Comparison of ENCODE assay signal across 15 mouse cellular contexts in genomic region chr3:51194075-51194474, GRCm38 (mm10). TPM values are rescaled to one million over a fixed set of nuclear protein-coding genes. Genes with fewer than 3 reads are reported as not detected.
DNase-seq lines count a peak whose midpoint lies in the region; ATAC-seq and TF ChIP-seq lines count a peak whose summit lies in the region.
"Had no signal": no experiment of that assay in that cellular context is flagged by ENCODE, and none has a peak within 500 bp of the region (broad histone marks: within the 10 kb centered on the region; RNA-seq: fewer than 3 reads in every experiment).

No protein-coding gene starts in this region.

- peak; percentile 25 for DNase-seq in lung, postnatal 10 days
- DNase-seq in lung, postnatal 14 days: no peak
- peak; percentile 42 for DNase-seq in adrenal gland, postnatal 25 days
- DNase-seq in heart, postnatal 0 days (ENCODE audit: low spot score): no peak
- peak; percentile 49 for DNase-seq in ovary, postnatal 36 days (ENCODE audit: low spot score)
- no peak for DNase-seq in right cerebral cortex, postnatal 14 days
- DNase-seq in hindbrain, embryonic 11.5 days (ENCODE audit: low spot score): no peak
- DNase-seq: cerebellum, postnatal 36 days; thymus, postnatal 4 days had no signal

- H3K4me1 ChIP-seq in heart, postnatal 0 days (ENCODE audit: control insufficient read depth, insufficient read depth): peaks cover 12% of the 10 kb centered on the region; the same call in 1 of the 2 replicates
- H3K4me1 ChIP-seq in hindbrain, embryonic 12.5 days: peaks cover 2% of the 10 kb centered on the region; the same call in 1 of the 2 replicates
- no peaks in the 10 kb centered on the region for H3K4me1 ChIP-seq in hindbrain, embryonic 11.5 days (replicated peaks; ENCODE audit: control insufficient read depth, insufficient read depth, low read length)

- H3K27ac ChIP-seq in heart, postnatal 0 days (ENCODE audit: low read depth): peak overlapping the region; percentile 39; the same call in 1 of the 2 replicates
- no peak overlapping the region for H3K27ac ChIP-seq in hindbrain, embryonic 12.5 days
- no peak overlapping the region for H3K27ac ChIP-seq in hindbrain, embryonic 11.5 days (ENCODE audit: low read depth, low read length)
- H3K27ac ChIP-seq: forebrain, embryonic 12.5 days; hindbrain, embryonic 14.5 days; liver, embryonic 14.5 days; midbrain, embryonic 10.5 days had no signal

- no peak for ATAC-seq in heart, postnatal 0 days (ENCODE audit: insufficient read depth, low read depth)
- no peak for ATAC-seq in hindbrain, embryonic 12.5 days (ENCODE audit: low FRiP score)
- ATAC-seq in hindbrain, embryonic 11.5 days (ENCODE audit: low FRiP score): no peak

- no peaks in the 10 kb centered on the region for H3K27me3 ChIP-seq in heart, postnatal 0 days (ENCODE audit: control insufficient read depth, insufficient read depth, low read length)
- no peaks in the 10 kb centered on the region for H3K27me3 ChIP-seq in hindbrain, embryonic 12.5 days
- H3K27me3 ChIP-seq in hindbrain, embryonic 11.5 days (ENCODE audit: control insufficient read depth, insufficient read depth, low read length): no peaks in the 10 kb centered on the region
- H3K27me3 ChIP-seq: forebrain, embryonic 12.5 days had no signal

- H3K9me3 ChIP-seq in heart, postnatal 0 days (replicated peaks; ENCODE audit: control insufficient read depth, low read length): no peaks in the 10 kb centered on the region
- no peaks in the 10 kb centered on the region for H3K9me3 ChIP-seq in hindbrain, embryonic 12.5 days (replicated peaks)
- H3K9me3 ChIP-seq in hindbrain, embryonic 11.5 days (ENCODE audit: control insufficient read depth, low read length): no peaks in the 10 kb centered on the region
- H3K9me3 ChIP-seq: forebrain, embryonic 12.5 days; G1E; midbrain, embryonic 10.5 days had no signal

- no peaks in the 10 kb centered on the region for H3K36me3 ChIP-seq in heart, postnatal 0 days (replicated peaks; ENCODE audit: control insufficient read depth, insufficient read depth, low read length)
- no peaks in the 10 kb centered on the region for H3K36me3 ChIP-seq in hindbrain, embryonic 12.5 days
- H3K36me3 ChIP-seq in hindbrain, embryonic 11.5 days (ENCODE audit: control insufficient read depth, insufficient read depth, low read length): no peaks in the 10 kb centered on the region
- H3K36me3 ChIP-seq: forebrain, embryonic 12.5 days; G1E; midbrain, embryonic 10.5 days had no signal

- peak; percentile 89 for TF ChIP-seq EP300 in heart, postnatal 0 days (IDR thresholded peaks at IDR 0.05; ENCODE audit: low read depth)

- H3K4me3 ChIP-seq in heart, postnatal 0 days (ENCODE audit: low read depth, low read length): no peak overlapping the region
- no peak overlapping the region for H3K4me3 ChIP-seq in hindbrain, embryonic 12.5 days
- H3K4me3 ChIP-seq in hindbrain, embryonic 11.5 days (ENCODE audit: low read depth, low read length): no peak overlapping the region
- H3K4me3 ChIP-seq: forebrain, embryonic 12.5 days; midbrain, embryonic 10.5 days had no signal

- no peak overlapping the region for H3K9ac ChIP-seq in heart, postnatal 0 days (replicated peaks; ENCODE audit: low read depth, low read length)
- no peak overlapping the region for H3K9ac ChIP-seq in hindbrain, embryonic 12.5 days
- H3K9ac ChIP-seq in hindbrain, embryonic 11.5 days (ENCODE audit: low read depth, low read length): no peak overlapping the region
- H3K9ac ChIP-seq: forebrain, embryonic 12.5 days; hindbrain, embryonic 14.5 days; liver, embryonic 14.5 days had no signal

- no peak for TF ChIP-seq CTCF in heart, postnatal 0 days (IDR thresholded peaks at IDR 0.05; ENCODE audit: low read depth)

- no peak overlapping the region for H3K4me2 ChIP-seq in heart, postnatal 0 days (ENCODE audit: low read depth, low read length)
- H3K4me2 ChIP-seq in hindbrain, embryonic 12.5 days (replicated peaks): no peak overlapping the region
- no peak overlapping the region for H3K4me2 ChIP-seq in hindbrain, embryonic 11.5 days (replicated peaks; ENCODE audit: low read depth, low read length)
- H3K4me2 ChIP-seq: forebrain, embryonic 12.5 days; hindbrain, embryonic 14.5 days had no signal

- 39% methylated on average over 6 of the region's 6 CpGs for WGBS in heart, postnatal 0 days
- WGBS in hindbrain, embryonic 12.5 days: 80% methylated on average over 6 of the region's 6 CpGs
- WGBS in hindbrain, embryonic 11.5 days: 75% methylated on average over 6 of the region's 6 CpGs

RNA-seq across cellular contexts. Expression of gene Noct, which starts 30.2 kb away (rescaled TPM):
- total RNA-seq in adrenal gland, postnatal 25 days (2021): 10.7 and 27.8 TPM in 2 replicates
- 28.1 and 35.6 TPM in 2 replicates for total RNA-seq in heart, postnatal 0 days (2014; rRNA removed; ENCODE audit: low replicate concordance)
- 8.5 and 11.9 TPM in 2 replicates for polyA plus RNA-seq in heart, postnatal 0 days (2015; fragmentation: Nextera tagmentation; extraction: Ambion mirVana)
- polyA plus RNA-seq in hindbrain, embryonic 12.5 days (2016; fragmentation: Nextera tagmentation; extraction: Ambion mirVana): 18.5 and 19.3 TPM in 2 replicates
- 12.7 and 15.0 TPM in 2 replicates for polyA plus RNA-seq in hindbrain, embryonic 11.5 days (2014; fragmentation: Nextera tagmentation; extraction: Ambion mirVana)

Comparison
In these comparisons a context has a peak if more than half of its experiments do, and no peak if none do; other contexts are left out.
1. DNase-seq: peak in lung, postnatal 10 days (single experiment), adrenal gland, postnatal 25 days (single experiment) and ovary, postnatal 36 days (single experiment); none in lung, postnatal 14 days (single experiment), heart, postnatal 0 days (single experiment), right cerebral cortex, postnatal 14 days (single experiment) and hindbrain, embryonic 11.5 days (single experiment).